Mouse (Mus musculus): ENCODE measurements at regions not wholly inside any gene's neighbourhood (a gene's known extent, or its start where the extent isn't known, plus 50 kb on each side); places are given as distances from the start of the nearest gene placed in this dataset.

- DNase-seq (ENCODE audit: low spot score), result no peak
- no peak overlapping the region for H3K9ac ChIP-seq
- no peak overlapping the region for H3K27ac ChIP-seq
- no peaks in the 10 kb centered on the region for H3K36me3 ChIP-seq (replicated peaks; ENCODE audit: control insufficient read depth, insufficient read depth)
- H3K4me1 ChIP-seq (replicated peaks; ENCODE audit: control insufficient read depth, insufficient read depth, low read length), result peaks cover 6% of the 10 kb centered on the region
- no peak overlapping the region for H3K4me3 ChIP-seq (replicated peaks; ENCODE audit: low read length)
- H3K4me2 ChIP-seq (replicated peaks), result no peak overlapping the region
- H3K27me3 ChIP-seq (ENCODE audit: control insufficient read depth, insufficient read depth, low read length), result no peaks in the 10 kb centered on the region
- H3K9me3 ChIP-seq (ENCODE audit: control insufficient read depth, low read length), result no peaks in the 10 kb centered on the region
- 86% methylated on average over 3 of the region's 3 CpGs for WGBS
- no peak for ATAC-seq (ENCODE audit: low FRiP score)
These were observed 166.1 kb upstream of the Krr1 start for GRCm38 (mm10) chr10:111806333-111806732.

DNA sequence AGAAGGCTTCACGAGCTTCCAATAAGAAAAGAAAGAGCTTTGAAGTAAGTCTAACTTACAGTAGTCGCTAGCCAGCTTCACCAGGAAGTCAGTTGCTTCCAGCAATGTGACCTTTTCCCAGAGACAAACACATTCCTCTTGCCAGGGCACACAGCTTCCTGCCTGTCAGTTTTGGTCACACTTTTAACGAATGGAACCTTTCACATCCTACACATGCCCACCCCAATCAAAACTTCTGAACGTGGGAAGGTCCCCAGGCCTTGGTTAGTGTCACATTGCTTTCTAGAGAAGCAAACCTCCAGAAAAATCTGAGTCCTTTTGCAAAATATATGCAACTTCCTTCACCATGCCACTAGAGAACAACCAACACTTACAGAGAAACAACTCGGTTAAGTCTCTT is 165.5 kb upstream of the Krr1 start:
- Histone ChIP-seq H3K9me3 (ENCODE audit: control insufficient read depth, low read length) (no peaks in the 10 kb centered on the region), H3K9ac (no peak overlapping the region), H3K27ac (no peak overlapping the region), H3K27me3 (ENCODE audit: control insufficient read depth, insufficient read depth, low read length) (no peaks in the 10 kb centered on the region), H3K4me2 (replicated peaks) (no peak overlapping the region), H3K36me3 (replicated peaks; ENCODE audit: control insufficient read depth, insufficient read depth) (no peaks in the 10 kb centered on the region), H3K4me1 (replicated peaks; ENCODE audit: control insufficient read depth, insufficient read depth, low read length) (peaks cover 3% of the 10 kb centered on the region), H3K4me3 (replicated peaks; ENCODE audit: low read length) (no peak overlapping the region)
- WGBS, result 61% methylated on average over 5 of the region's 5 CpGs
- no peak for DNase-seq (ENCODE audit: low spot score)
- ATAC-seq (ENCODE audit: low FRiP score), result no peak

DNA sequence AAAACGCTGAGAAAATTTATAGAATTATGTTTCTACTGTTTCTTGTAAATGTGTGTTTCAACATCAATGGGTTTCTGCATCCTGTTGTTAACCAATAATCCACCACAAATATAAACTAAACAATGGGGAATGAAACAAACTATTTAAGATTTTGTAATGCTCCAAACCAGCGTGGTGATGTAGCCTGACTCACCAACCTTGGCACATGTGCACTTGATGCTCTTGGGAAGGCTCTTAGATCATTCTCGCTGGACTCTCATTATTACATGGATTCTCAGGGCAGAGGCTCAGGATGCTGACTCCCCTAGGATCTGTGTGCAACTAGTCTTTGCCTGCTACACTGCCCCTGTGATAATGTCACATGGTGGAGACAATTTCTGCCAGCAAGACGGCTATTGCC is 158.7 kb upstream of the Krr1 start:
- H3K4me1 ChIP-seq (replicated peaks; ENCODE audit: control insufficient read depth, insufficient read depth, low read length), result no peaks in the 10 kb centered on the region
- no peak for DNase-seq (ENCODE audit: low spot score)
- no peaks in the 10 kb centered on the region for H3K27me3 ChIP-seq (ENCODE audit: control insufficient read depth, insufficient read depth, low read length)
- no peak overlapping the region for H3K4me2 ChIP-seq (replicated peaks)
- no peaks in the 10 kb centered on the region for H3K36me3 ChIP-seq (replicated peaks; ENCODE audit: control insufficient read depth, insufficient read depth)
- no peak overlapping the region for H3K4me3 ChIP-seq (replicated peaks; ENCODE audit: low read length)
- no peak for ATAC-seq (ENCODE audit: low FRiP score)
- WGBS, result 86% methylated on average over 4 of the region's 4 CpGs
- H3K9ac ChIP-seq, result no peak overlapping the region
- no peaks in the 10 kb centered on the region for H3K9me3 ChIP-seq (ENCODE audit: control insufficient read depth, low read length)
- H3K27ac ChIP-seq, result no peak overlapping the region

- Histone ChIP-seq H3K9me3 (ENCODE audit: control insufficient read depth, low read length) (no peaks in the 10 kb centered on the region), H3K27ac (no peak overlapping the region), H3K36me3 (replicated peaks; ENCODE audit: control insufficient read depth, insufficient read depth) (no peaks in the 10 kb centered on the region), H3K27me3 (ENCODE audit: control insufficient read depth, insufficient read depth, low read length) (no peaks in the 10 kb centered on the region), H3K4me1 (replicated peaks; ENCODE audit: control insufficient read depth, insufficient read depth, low read length) (no peaks in the 10 kb centered on the region), H3K9ac (no peak overlapping the region), H3K4me3 (replicated peaks; ENCODE audit: low read length) (no peak overlapping the region), H3K4me2 (replicated peaks) (no peak overlapping the region)
- WGBS, result 79% methylated on average over 5 of the region's 5 CpGs
- no peak for ATAC-seq (ENCODE audit: low FRiP score)
- DNase-seq (ENCODE audit: low spot score), result no peak
These were observed 157.8 kb upstream of the Krr1 start for GRCm38 (mm10) chr10:111814648-111815047.

- Histone ChIP-seq H3K36me3 (replicated peaks; ENCODE audit: control insufficient read depth, insufficient read depth) (no peaks in the 10 kb centered on the region), H3K4me3 (replicated peaks; ENCODE audit: low read length) (no peak overlapping the region), H3K4me1 (replicated peaks; ENCODE audit: control insufficient read depth, insufficient read depth, low read length) (no peaks in the 10 kb centered on the region), H3K27me3 (ENCODE audit: control insufficient read depth, insufficient read depth, low read length) (no peaks in the 10 kb centered on the region), H3K4me2 (replicated peaks) (no peak overlapping the region), H3K27ac (no peak overlapping the region), H3K9ac (no peak overlapping the region), H3K9me3 (ENCODE audit: control insufficient read depth, low read length) (no peaks in the 10 kb centered on the region)
- 90% methylated on average over 2 of the region's 2 CpGs for WGBS
- DNase-seq (ENCODE audit: low spot score) (no peak), ATAC-seq (ENCODE audit: low FRiP score) (no peak)
These were observed 157.3 kb upstream of the Krr1 start for GRCm38 (mm10) chr10:111815160-111815559.

DNA sequence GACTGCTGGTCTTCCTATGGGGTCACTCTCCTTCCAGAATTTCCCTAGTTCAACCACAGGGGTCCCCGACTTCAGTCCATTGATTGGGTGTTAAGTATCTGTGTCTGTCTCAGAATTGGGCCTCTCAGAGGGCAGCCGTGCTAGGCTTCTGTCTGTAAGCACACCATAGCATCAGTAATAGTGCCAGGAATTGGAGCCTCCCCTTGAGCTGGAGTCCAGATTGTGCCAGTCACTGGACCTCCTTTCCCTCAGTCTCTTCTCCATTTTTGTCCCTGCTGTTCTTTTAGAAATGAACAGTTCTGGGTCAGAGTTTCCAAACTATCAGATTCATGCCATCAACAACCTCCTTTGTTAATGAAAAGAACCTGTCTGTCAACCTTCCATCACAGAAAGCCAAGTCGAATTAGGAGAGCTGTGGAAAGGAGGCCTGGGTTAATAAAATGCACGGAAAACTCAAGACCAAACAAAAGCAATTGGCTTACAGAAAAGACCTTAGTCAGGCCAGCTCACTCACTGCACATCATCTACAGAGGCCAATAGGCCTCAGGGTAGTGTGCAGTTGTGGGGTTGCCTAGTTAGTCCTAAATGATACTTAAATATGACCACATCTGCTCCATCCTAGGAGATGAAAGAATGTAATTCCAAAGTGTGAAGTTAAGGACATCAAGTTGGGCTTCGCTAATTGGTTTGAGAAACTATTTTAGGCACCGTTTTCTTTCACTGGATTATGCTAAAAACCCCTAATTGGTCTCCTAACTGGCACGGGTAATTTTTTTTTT is 156.5 kb upstream of the Krr1 start:
- ATAC-seq (ENCODE audit: low FRiP score) (no peak), DNase-seq (ENCODE audit: low spot score) (no peak)
- WGBS, result 70% methylated on average over 7 of the region's 7 CpGs
- Histone ChIP-seq H3K4me1 (replicated peaks; ENCODE audit: control insufficient read depth, insufficient read depth, low read length) (no peaks in the 10 kb centered on the region), H3K9me3 (ENCODE audit: control insufficient read depth, low read length) (no peaks in the 10 kb centered on the region), H3K4me3 (replicated peaks; ENCODE audit: low read length) (no peak overlapping the region), H3K27me3 (ENCODE audit: control insufficient read depth, insufficient read depth, low read length) (no peaks in the 10 kb centered on the region), H3K36me3 (replicated peaks; ENCODE audit: control insufficient read depth, insufficient read depth) (no peaks in the 10 kb centered on the region), H3K4me2 (replicated peaks) (no peak overlapping the region), H3K9ac (no peak overlapping the region), H3K27ac (no peak overlapping the region)

GRCm38 (mm10) chr10:111819755-111820451 is 152.6 kb upstream of the Krr1 start:
- no peak overlapping the region for H3K27ac ChIP-seq
- WGBS, result 96% methylated on average over 8 of the region's 8 CpGs
- H3K4me1 ChIP-seq (replicated peaks; ENCODE audit: control insufficient read depth, insufficient read depth, low read length), result no peaks in the 10 kb centered on the region
- no peak for ATAC-seq (ENCODE audit: low FRiP score)
- no peak overlapping the region for H3K9ac ChIP-seq
- H3K36me3 ChIP-seq (replicated peaks; ENCODE audit: control insufficient read depth, insufficient read depth), result no peaks in the 10 kb centered on the region
- no peaks in the 10 kb centered on the region for H3K27me3 ChIP-seq (ENCODE audit: control insufficient read depth, insufficient read depth, low read length)
- H3K4me3 ChIP-seq (replicated peaks; ENCODE audit: low read length), result no peak overlapping the region
- no peak overlapping the region for H3K4me2 ChIP-seq (replicated peaks)
- no peak for DNase-seq (ENCODE audit: low spot score)
- H3K9me3 ChIP-seq (ENCODE audit: control insufficient read depth, low read length), result no peaks in the 10 kb centered on the region

DNA sequence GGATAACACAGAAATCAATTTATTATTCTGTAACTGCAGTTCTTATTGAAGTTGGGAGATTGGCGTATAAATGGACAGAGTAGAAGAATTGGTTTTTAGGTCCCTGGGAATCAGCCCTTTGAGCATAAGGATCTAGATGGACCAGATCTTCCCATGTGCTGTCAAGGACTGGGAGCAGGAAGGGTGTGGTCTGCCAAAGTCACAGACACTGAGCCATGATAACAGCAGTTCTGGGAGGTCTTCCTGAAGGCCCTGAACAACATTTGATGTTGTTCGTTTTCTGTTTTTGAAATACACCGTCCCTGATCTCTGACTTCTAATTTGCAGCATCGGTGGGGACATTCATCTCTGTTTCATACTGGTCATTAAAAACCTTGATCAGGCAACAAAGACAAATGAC is 147.6 kb upstream of the Krr1 start:
- Histone ChIP-seq H3K4me1 (replicated peaks; ENCODE audit: control insufficient read depth, insufficient read depth, low read length) (no peaks in the 10 kb centered on the region), H3K27me3 (ENCODE audit: control insufficient read depth, insufficient read depth, low read length) (no peaks in the 10 kb centered on the region), H3K36me3 (replicated peaks; ENCODE audit: control insufficient read depth, insufficient read depth) (no peaks in the 10 kb centered on the region), H3K9me3 (ENCODE audit: control insufficient read depth, low read length) (no peaks in the 10 kb centered on the region), H3K27ac (no peak overlapping the region), H3K9ac (no peak overlapping the region), H3K4me2 (replicated peaks) (no peak overlapping the region), H3K4me3 (replicated peaks; ENCODE audit: low read length) (no peak overlapping the region)
- 80% methylated on average over 4 of the region's 4 CpGs for whole genome bisulfite sequencing
- DNase-seq (ENCODE audit: low spot score), result no peak
- ATAC-seq (ENCODE audit: low FRiP score), result no peak

DNA sequence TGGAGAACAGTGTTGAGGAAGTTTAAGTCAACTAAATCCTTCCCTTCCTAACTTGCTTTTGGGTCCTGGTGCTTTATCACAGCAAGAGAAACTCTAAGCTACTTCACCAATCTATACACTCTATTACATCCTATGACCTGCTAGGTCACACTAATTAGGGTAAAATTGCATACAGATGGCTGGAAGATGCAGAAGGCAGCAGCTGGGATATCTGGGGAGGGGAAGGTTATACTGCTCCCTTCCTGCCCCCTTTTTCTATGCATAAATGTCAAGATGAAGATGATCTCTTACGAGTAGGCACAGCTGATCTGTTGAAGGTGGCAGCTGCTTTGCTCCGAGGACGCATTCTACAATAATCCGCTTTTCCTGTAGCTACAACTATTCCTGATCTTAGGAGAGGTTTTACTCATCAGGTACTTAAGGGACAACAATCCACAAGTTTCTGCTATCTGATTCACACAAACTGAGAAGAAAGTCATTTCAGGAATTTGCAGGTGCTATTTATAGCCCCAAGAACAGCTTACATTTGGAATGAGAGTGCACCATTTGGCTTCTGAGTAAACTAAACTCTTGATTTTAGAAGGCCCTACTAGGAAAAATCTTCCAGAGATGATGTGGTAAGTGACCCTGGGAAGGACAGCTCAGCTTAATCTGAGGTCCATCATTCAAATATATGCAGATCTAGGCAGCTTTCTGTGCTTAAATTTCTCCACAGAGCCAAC is 146.3 kb upstream of the Krr1 start:
- DNase-seq (ENCODE audit: low spot score), result no peak
- no peak overlapping the region for H3K4me3 ChIP-seq (replicated peaks; ENCODE audit: low read length)
- no peaks in the 10 kb centered on the region for H3K9me3 ChIP-seq (ENCODE audit: control insufficient read depth, low read length)
- H3K27ac ChIP-seq, result no peak overlapping the region
- WGBS, result 86% methylated on average over 4 of the region's 4 CpGs
- no peaks in the 10 kb centered on the region for H3K36me3 ChIP-seq (replicated peaks; ENCODE audit: control insufficient read depth, insufficient read depth)
- no peaks in the 10 kb centered on the region for H3K4me1 ChIP-seq (replicated peaks; ENCODE audit: control insufficient read depth, insufficient read depth, low read length)
- ATAC-seq (ENCODE audit: low FRiP score), result no peak
- no peak overlapping the region for H3K9ac ChIP-seq
- H3K4me2 ChIP-seq (replicated peaks), result no peak overlapping the region
- no peaks in the 10 kb centered on the region for H3K27me3 ChIP-seq (ENCODE audit: control insufficient read depth, insufficient read depth, low read length)
